Mouse (Mus musculus): ENCODE results near the gene Tbc1d24.

DNA sequence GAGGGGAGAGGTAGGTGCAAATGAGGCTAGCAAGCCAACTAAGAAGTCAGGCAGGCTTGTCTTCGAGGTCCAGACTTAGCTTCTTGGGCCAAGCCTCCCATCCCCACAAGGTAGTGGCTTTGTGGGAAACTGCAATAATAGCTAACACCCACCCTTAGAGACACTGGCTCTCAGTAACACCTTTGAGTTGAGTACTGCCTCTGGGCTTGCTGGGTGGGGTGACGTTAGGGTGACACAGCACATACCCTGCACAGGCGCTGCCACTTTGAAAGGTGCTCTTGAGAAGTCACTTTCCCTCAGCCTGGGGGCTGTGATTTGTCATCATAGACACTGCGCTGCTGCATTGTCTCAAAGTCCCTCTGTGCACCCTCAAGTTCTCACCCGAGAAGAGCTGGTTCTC, 11.6 kb downstream of the Tbc1d24 start:
- TF ChIP-seq CTCF (IDR thresholded peaks at IDR 0.05; ENCODE audit: control insufficient read depth, insufficient read depth, insufficient read length) (no peak), MYOG (IDR thresholded peaks at IDR 0.05; ENCODE audit: control insufficient read depth, extremely low read depth, insufficient read length) (no peak)

Data from C2C12 (cell line).